Mouse (Mus musculus) 3134 (cell line): ENCODE measurements at regions not wholly inside any gene's neighbourhood (a gene's known extent, or its start where the extent isn't known, plus 50 kb on each side); places are given as distances from the start of the nearest gene placed in this dataset.
"Not testable (repeated sequence)": the region's sequence is repeated elsewhere in the genome, so short reads cannot be mapped to it uniquely, and the experiment has no call there.

Source experiments
- DNase-seq: peaks from one replicate; pipeline ENCODE4 v3.0.0-alpha.2; 2011; ENCODE audit warnings: low spot score; ENCODE audit not compliant: insufficient read length; ENCODE audit errors: extremely low read depth

GRCm38 (mm10) chr13:97489721-97490120, 248.8 kb downstream of the Enc1 start:
- DNase-seq, result no peak

GRCm38 (mm10) chr13:97489029-97489428, 248.1 kb downstream of the Enc1 start:
- no peak for DNase-seq

GRCm38 (mm10) chr13:97488518-97488917, 247.6 kb downstream of the Enc1 start:
- DNase-seq, result no peak

GRCm38 (mm10) chr13:97487746-97488473, 247.0 kb downstream of the Enc1 start:
- no peak for DNase-seq

- no peak for DNase-seq
Measured at GRCm38 (mm10) chr13:97486490-97486889, 245.6 kb downstream of the Enc1 start.

- DNase-seq, result no peak
Measured at GRCm38 (mm10) chr13:97485886-97486285, 245.0 kb downstream of the Enc1 start.

GRCm38 (mm10) chr13:97484808-97485545, 244.1 kb downstream of the Enc1 start:
- no peak for DNase-seq

- no peak for DNase-seq
Measured at GRCm38 (mm10) chr13:97483681-97484080, 242.8 kb downstream of the Enc1 start.

GRCm38 (mm10) chr13:97482439-97482946, 241.6 kb downstream of the Enc1 start:
- DNase-seq, result no peak

- DNase-seq, result no peak
Measured at GRCm38 (mm10) chr13:97481259-97481658, 240.4 kb downstream of the Enc1 start.

GRCm38 (mm10) chr13:97479066-97479586, 238.2 kb downstream of the Enc1 start:
- DNase-seq, result no peak

GRCm38 (mm10) chr13:97473971-97474365, 233.1 kb downstream of the Enc1 start:
- DNase-seq, result no peak

- no peak for DNase-seq
Measured at GRCm38 (mm10) chr13:97473256-97473970, 232.5 kb downstream of the Enc1 start.

- peak; percentile 16 for DNase-seq
Measured at GRCm38 (mm10) chr13:97469999-97470398, 229.1 kb downstream of the Enc1 start.

- DNase-seq, result no peak
Measured at GRCm38 (mm10) chr13:97468874-97469593, 228.1 kb downstream of the Enc1 start.

- not testable (repeated sequence) for DNase-seq
Measured at GRCm38 (mm10) chr13:97466585-97466984, 225.7 kb downstream of the Enc1 start.

- DNase-seq, result no peak
Measured at GRCm38 (mm10) chr13:97463798-97464197, 222.9 kb downstream of the Enc1 start.

- DNase-seq, result no peak
Measured at GRCm38 (mm10) chr13:97462884-97463235, 222.0 kb downstream of the Enc1 start.

GRCm38 (mm10) chr13:97462110-97462883, 221.4 kb downstream of the Enc1 start:
- DNase-seq, result no peak

- DNase-seq, result no peak
Measured at GRCm38 (mm10) chr13:97461207-97461606, 220.3 kb downstream of the Enc1 start.
